Mouse (Mus musculus): Measurements from ENCODE around the gene Col10a1. TPM values are rescaled to one million over a fixed set of nuclear protein-coding genes. Genes with fewer than 3 reads are reported as not detected.

The Col10a1 gene
- polyA plus RNA-seq, 1 experiment from 2014 or later = 0.38 TPM

Other genes with a start within 250 kb of the Col10a1 start
- gene Dse, start 182.3 kb upstream of the Col10a1 start, polyA plus RNA-seq (2014; fragmentation: Nextera tagmentation; extraction: Ambion mirVana) = 15.6 and 16.8 TPM in 2 replicates
- gene Tspyl1, start 107.8 kb upstream of the Col10a1 start, polyA plus RNA-seq (2014; fragmentation: Nextera tagmentation; extraction: Ambion mirVana) = 67.1 and 70.7 TPM in 2 replicates
- gene Tspyl4, start 92.5 kb upstream of the Col10a1 start, polyA plus RNA-seq (2014; fragmentation: Nextera tagmentation; extraction: Ambion mirVana) = 10.0 and 11.9 TPM in 2 replicates
- 6.8 and 8.0 TPM in 2 replicates for gene Nt5dc1, start 28.6 kb downstream of the Col10a1 start, polyA plus RNA-seq (2014; fragmentation: Nextera tagmentation; extraction: Ambion mirVana)
- 3.9 and 5.3 TPM in 2 replicates for gene Frk, start 93.4 kb downstream of the Col10a1 start, polyA plus RNA-seq (2014; fragmentation: Nextera tagmentation; extraction: Ambion mirVana)